Mouse (Mus musculus): ENCODE results near the gene Med4. TPM values are rescaled to one million over a fixed set of nuclear protein-coding genes. Genes with fewer than 3 reads are reported as not detected.
A peak's percentile ranks its signal among the peaks of the same experiment; 100 is the strongest.

The Med4 gene
- 19.5 and 24.5 TPM in 2 replicates for polyA plus RNA-seq (2012; rRNA removed)

DNA sequence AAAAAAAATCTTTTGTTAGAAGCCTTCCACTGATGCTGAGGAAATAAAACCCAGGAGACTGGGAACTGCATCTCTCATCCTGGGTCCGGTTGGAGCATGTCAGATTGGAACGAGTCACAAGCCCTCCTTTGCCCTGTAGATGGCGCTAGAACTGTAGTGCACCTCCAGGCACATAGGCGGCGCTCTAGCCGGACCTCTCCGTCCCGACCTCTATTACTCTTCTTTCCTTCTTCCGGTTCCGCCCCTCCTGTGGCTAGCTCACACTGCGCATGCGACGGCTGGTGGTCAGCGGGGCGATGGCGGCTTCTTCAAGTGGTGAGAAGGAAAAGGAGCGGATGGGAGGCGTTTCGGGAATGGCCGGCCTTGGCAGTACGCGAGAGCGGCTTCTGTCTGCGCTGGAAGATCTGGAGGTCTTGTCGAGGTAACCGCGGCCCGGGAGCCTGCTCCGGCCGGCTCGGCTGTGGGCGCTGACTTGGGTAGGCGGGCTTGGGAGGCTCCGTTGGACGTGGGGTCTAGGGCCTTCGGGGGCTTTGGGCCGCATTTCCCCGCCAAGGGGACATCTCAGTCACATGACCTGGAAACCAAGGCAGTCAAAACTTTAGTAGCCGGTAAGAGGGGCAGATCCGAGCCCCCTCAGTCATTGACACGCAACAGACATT is at the start of gene Med4:
Gene Med4 (plus strand): TSS at position 261 of the 659 bp plus-strand sequence.
- peak within 1 kb of the TSS; percentile 79 for H3K27ac ChIP-seq (ENCODE audit: control insufficient read depth, insufficient read depth, low read depth, low read length)
- H3K27me3 ChIP-seq (ENCODE audit: control insufficient read depth, insufficient read depth, low read length): no peaks in the 10 kb centered on the region
- peak within 1 kb of the TSS; percentile 96 for H3K4me3 ChIP-seq (ENCODE audit: control insufficient read depth, low read depth, low read length)
- peaks cover 15% of the 10 kb centered on the region for H3K4me1 ChIP-seq (ENCODE audit: control insufficient read depth, insufficient read depth, low read length)
- TF ChIP-seq POLR2A (IDR thresholded peaks at IDR 0.05; ENCODE audit: control insufficient read depth, low read depth, low read length) (peak; percentile 97), CTCF (IDR thresholded peaks at IDR 0.05; ENCODE audit: control insufficient read depth, insufficient read depth, insufficient replicate concordance, low read depth, low read length) (peak; percentile 100)
- no peaks in the 10 kb centered on the region; the same call in 1 of the 2 replicates for H3K36me3 ChIP-seq (ENCODE audit: control insufficient read depth, insufficient read depth, low read length)

DNA sequence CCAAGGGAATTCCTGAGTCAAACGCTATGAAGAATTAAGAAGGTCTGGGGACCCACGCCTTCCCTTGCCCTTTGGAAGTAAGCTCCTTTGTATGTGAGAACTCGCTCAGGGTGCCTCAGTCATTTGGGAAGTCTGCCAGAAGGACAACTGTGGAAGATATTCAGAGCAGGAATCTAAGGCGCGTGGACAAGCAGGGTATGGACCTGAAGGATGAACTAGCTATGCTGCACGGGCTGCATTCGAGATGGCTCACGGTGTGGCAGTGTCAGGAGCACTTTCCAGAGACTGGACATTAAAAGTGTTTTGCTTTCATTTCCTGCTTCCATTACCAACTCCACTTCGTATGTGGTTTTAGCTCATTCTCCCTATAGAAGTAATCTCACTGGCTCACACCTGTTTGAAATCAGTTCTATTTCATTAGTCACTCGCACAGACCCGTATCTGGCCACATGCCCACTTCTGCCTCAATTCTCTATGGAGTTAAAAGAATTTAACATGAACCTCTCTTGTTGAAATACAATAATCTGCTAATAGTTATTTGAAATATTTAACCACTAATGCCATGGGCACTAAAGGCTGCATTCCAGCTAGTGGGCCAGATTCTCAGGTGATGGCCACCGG is 49.2 kb upstream of the Med4 start:
- Histone ChIP-seq H3K4me3 (ENCODE audit: control insufficient read depth, low read depth, low read length) (no peak overlapping the region), H3K36me3 (ENCODE audit: control insufficient read depth, insufficient read depth, low read length) (no peaks in the 10 kb centered on the region), H3K27me3 (ENCODE audit: control insufficient read depth, insufficient read depth, low read length) (no peaks in the 10 kb centered on the region), H3K27ac (ENCODE audit: control insufficient read depth, insufficient read depth, low read depth, low read length) (no peak overlapping the region), H3K4me1 (ENCODE audit: control insufficient read depth, insufficient read depth, low read length) (no peaks in the 10 kb centered on the region)
- no peak for TF ChIP-seq POLR2A (IDR thresholded peaks at IDR 0.05; ENCODE audit: control insufficient read depth, low read depth, low read length)
- no peak for TF ChIP-seq CTCF (IDR thresholded peaks at IDR 0.05; ENCODE audit: control insufficient read depth, insufficient read depth, insufficient replicate concordance, low read depth, low read length)

DNA sequence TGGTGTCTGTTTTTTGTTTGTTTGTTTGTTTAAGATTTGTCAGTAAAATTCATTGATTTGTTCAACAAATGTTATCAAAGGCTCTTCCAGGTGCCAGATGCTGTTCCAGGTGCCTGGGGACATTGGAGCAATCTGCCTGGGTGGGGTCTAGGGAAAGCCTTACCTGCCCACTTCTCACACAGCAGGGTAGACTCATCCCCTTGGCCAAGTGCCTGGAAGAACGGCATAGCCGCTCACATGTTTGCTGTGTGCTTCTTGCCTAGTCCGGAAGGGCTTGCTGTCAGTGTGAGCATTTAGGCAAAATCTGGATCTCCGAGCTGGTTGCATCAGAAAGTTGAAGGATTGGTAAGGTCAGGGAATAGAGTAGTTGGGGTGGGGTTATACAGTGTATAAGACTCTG is 47.6 kb upstream of the Med4 start:
- Histone ChIP-seq H3K4me3 (ENCODE audit: control insufficient read depth, low read depth, low read length) (no peak overlapping the region), H3K27ac (ENCODE audit: control insufficient read depth, insufficient read depth, low read depth, low read length) (no peak overlapping the region), H3K4me1 (ENCODE audit: control insufficient read depth, insufficient read depth, low read length) (no peaks in the 10 kb centered on the region), H3K27me3 (ENCODE audit: control insufficient read depth, insufficient read depth, low read length) (no peaks in the 10 kb centered on the region), H3K36me3 (ENCODE audit: control insufficient read depth, insufficient read depth, low read length) (no peaks in the 10 kb centered on the region)
- TF ChIP-seq POLR2A (IDR thresholded peaks at IDR 0.05; ENCODE audit: control insufficient read depth, low read depth, low read length) (no peak), CTCF (IDR thresholded peaks at IDR 0.05; ENCODE audit: control insufficient read depth, insufficient read depth, insufficient replicate concordance, low read depth, low read length) (no peak)

DNA sequence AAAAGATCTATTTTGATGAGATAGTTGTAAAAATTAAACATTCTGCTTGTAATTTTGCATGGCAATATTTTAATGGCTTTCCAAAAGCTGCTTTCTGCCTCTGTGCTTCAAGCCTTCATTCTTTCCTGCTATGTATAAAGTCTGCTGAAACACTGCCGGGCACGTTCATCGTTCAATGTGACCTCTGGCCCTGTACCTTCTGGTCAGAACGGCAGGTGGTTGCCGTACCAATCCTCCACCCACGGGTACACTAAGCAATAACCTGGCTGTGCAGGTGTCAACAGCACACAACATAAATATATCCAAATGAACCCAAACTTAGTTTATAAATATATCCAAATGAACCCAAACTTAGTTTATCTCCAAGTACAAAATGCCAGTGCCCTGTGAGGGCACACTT is 42.1 kb upstream of the Med4 start:
- no peaks in the 10 kb centered on the region for H3K4me1 ChIP-seq (ENCODE audit: control insufficient read depth, insufficient read depth, low read length)
- H3K4me3 ChIP-seq (ENCODE audit: control insufficient read depth, low read depth, low read length): no peak overlapping the region
- H3K36me3 ChIP-seq (ENCODE audit: control insufficient read depth, insufficient read depth, low read length): no peaks in the 10 kb centered on the region
- H3K27me3 ChIP-seq (ENCODE audit: control insufficient read depth, insufficient read depth, low read length): no peaks in the 10 kb centered on the region
- H3K27ac ChIP-seq (ENCODE audit: control insufficient read depth, insufficient read depth, low read depth, low read length): no peak overlapping the region
- no peak for TF ChIP-seq CTCF (IDR thresholded peaks at IDR 0.05; ENCODE audit: control insufficient read depth, insufficient read depth, insufficient replicate concordance, low read depth, low read length)
- TF ChIP-seq POLR2A (IDR thresholded peaks at IDR 0.05; ENCODE audit: control insufficient read depth, low read depth, low read length): no peak

DNA sequence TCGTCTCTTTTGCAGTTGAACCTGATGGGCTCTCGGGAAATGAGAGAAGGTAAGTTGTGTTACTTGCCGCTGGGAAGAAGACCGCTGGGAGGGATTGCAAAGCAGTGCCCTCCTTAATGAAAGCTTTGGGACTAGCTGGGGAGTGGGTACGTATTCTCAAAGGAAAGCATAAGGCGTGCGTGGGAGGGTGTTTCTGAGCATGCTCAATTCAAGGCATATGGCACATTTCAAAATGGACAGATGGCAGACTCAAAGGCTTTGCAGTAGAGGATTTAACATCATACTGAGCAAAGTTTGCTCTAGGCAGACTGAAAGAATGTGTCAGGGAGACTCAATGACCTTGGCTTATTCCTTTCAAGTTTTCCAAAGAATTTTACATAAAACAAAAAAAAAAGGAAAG is 40.3 kb upstream of the Med4 start:
- H3K4me3 ChIP-seq (ENCODE audit: control insufficient read depth, low read depth, low read length): no peak overlapping the region
- no peaks in the 10 kb centered on the region for H3K27me3 ChIP-seq (ENCODE audit: control insufficient read depth, insufficient read depth, low read length)
- TF ChIP-seq POLR2A (IDR thresholded peaks at IDR 0.05; ENCODE audit: control insufficient read depth, low read depth, low read length): no peak
- TF ChIP-seq CTCF (IDR thresholded peaks at IDR 0.05; ENCODE audit: control insufficient read depth, insufficient read depth, insufficient replicate concordance, low read depth, low read length): no peak

DNA sequence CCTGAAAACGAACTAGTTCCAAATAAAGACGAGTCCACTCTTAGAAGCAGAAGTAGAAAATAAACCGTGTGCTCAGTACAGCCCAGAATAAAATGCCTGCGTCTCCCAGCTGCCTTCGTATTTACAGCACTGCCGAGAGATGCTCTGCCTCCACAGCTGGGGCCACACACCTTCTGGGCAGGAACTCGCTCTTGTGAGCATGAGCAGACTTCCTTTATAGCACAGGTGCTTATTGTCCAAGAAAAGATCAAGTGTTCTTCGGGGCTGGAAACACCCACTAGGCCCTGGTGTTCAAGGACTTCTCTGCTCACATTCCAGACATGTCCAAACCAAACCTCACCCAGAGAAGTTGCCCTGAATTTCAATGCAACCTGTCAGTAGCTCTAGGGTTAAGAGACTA is 39.2 kb upstream of the Med4 start:
- H3K27ac ChIP-seq (ENCODE audit: control insufficient read depth, insufficient read depth, low read depth, low read length): no peak overlapping the region
- no peak for TF ChIP-seq POLR2A (IDR thresholded peaks at IDR 0.05; ENCODE audit: control insufficient read depth, low read depth, low read length)
- no peak for TF ChIP-seq CTCF (IDR thresholded peaks at IDR 0.05; ENCODE audit: control insufficient read depth, insufficient read depth, insufficient replicate concordance, low read depth, low read length)

More for the DNA sequence above, 40.3 kb upstream of the Med4 start:
- H3K36me3 ChIP-seq (ENCODE audit: control insufficient read depth, insufficient read depth, low read length): no peaks in the 10 kb centered on the region
- no peaks in the 10 kb centered on the region for H3K4me1 ChIP-seq (ENCODE audit: control insufficient read depth, insufficient read depth, low read length)
- H3K27ac ChIP-seq (ENCODE audit: control insufficient read depth, insufficient read depth, low read depth, low read length): no peak overlapping the region

DNA sequence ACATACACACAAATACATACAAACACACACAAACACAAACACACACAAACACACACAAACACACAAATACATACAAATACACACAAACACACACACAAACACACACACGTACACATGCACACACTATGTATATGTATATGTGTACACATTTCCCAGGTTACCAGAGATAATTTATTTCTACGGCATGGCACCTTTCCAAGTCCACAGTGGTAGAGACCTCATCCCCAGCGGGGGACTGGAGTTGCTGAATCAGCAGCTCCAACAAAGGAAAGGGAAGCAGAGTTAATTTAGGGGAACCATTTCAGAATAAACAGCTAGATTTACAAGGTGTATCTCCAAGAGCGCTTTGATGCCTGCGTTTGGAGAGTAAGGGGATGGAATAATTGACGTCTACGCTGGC is 37.6 kb upstream of the Med4 start:
- no peaks in the 10 kb centered on the region for H3K27me3 ChIP-seq (ENCODE audit: control insufficient read depth, insufficient read depth, low read length)
- H3K27ac ChIP-seq (ENCODE audit: control insufficient read depth, insufficient read depth, low read depth, low read length): no peak overlapping the region
- TF ChIP-seq POLR2A (IDR thresholded peaks at IDR 0.05; ENCODE audit: control insufficient read depth, low read depth, low read length) (no peak), CTCF (IDR thresholded peaks at IDR 0.05; ENCODE audit: control insufficient read depth, insufficient read depth, insufficient replicate concordance, low read depth, low read length) (no peak)
- H3K36me3 ChIP-seq (ENCODE audit: control insufficient read depth, insufficient read depth, low read length): no peaks in the 10 kb centered on the region
- no peak overlapping the region for H3K4me3 ChIP-seq (ENCODE audit: control insufficient read depth, low read depth, low read length)
- H3K4me1 ChIP-seq (ENCODE audit: control insufficient read depth, insufficient read depth, low read length): no peaks in the 10 kb centered on the region

More for the DNA sequence above, 39.2 kb upstream of the Med4 start:
- Histone ChIP-seq H3K4me1 (ENCODE audit: control insufficient read depth, insufficient read depth, low read length) (no peaks in the 10 kb centered on the region), H3K27me3 (ENCODE audit: control insufficient read depth, insufficient read depth, low read length) (no peaks in the 10 kb centered on the region), H3K36me3 (ENCODE audit: control insufficient read depth, insufficient read depth, low read length) (no peaks in the 10 kb centered on the region), H3K4me3 (ENCODE audit: control insufficient read depth, low read depth, low read length) (no peak overlapping the region)
